Mouse (Mus musculus) frontal cortex, adult (tissue): ENCODE data around the gene Eif4g1.
A peak's percentile ranks its signal among the peaks of the same experiment; 100 is the strongest.
"Not testable (repeated sequence)": the region's sequence is repeated elsewhere in the genome, so short reads cannot be mapped to it uniquely, and the experiment has no call there.

ENCODE experiments used
- ATAC-seq: cut with Nextera tagmentation; 2 replicates; pipeline ENCODE4 v1.9.2; 2017; ENCODE audit warnings: mild to moderate bottlenecking, moderate library complexity, mixed read lengths; ENCODE audit not compliant: low TSS enrichment

Eif4g1 gene

DNA sequence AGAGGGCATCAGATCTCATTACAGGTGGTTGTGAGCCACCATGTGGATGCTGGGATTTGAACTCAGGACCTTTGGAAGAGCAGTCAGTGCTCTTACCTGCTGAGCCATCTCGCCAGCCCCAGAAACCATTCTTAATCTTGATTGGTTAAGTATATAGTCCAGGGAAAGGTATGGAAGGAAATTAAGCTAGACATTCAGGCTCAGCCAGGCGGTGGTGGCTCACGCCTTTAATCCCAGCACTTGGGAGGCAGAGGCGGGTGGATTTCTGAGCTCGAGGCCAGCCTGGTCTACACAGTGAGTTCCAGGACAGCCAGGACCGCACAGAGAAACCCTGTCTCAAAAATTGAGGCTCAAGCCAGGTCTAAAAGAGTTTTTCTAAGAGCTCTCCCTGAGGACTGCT, at the start of gene Eif4g1:
TSS of gene Eif4g1 (plus strand) at position 301 of the 400 bp plus-strand sequence.
- ATAC-seq: not testable (repeated sequence)

DNA sequence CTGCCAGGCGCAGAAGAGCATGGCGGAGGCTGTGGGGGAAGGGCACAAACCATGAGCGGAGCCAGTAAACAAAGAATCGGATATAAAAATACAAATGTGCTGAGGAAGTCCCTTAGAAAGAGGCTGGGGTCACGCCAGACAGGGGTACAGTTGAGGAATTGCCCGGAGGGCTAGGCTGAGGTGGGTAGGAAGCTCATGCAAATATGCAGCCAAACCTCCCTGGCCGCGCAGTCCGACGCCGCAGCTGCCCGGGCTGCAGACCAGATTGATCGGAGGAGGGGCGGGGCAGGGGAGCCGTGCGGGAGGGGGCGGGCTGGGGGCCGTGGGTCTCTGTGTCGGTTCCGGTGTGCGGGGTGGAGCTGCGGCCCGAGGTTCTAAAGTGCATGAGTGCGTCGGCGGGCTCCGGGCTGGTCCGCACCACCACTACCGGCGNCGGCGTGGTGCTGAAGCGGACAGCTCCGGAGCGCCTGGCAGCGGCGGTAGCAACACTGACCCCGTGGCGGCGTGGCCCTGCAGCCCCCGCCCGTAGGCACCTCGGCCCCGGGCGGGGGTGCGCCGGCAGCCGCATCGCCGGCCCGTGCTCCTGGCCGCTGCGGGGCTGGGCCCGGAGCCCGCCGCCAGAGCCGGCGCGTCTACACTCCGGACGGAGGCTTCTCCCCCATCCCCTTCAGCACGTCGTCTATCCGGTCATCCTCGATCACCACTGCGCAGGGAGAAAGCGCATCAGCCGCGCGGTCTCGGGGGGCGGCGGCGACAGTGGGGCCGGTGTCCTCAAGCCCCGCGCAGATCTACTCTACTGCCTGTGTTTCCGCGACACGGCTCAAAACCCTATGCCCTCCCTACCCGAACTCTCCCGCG, 48.3 kb upstream of the Eif4g1 start:
- ATAC-seq: peak; percentile 5; the same call in 1 of the 2 replicates

DNA sequence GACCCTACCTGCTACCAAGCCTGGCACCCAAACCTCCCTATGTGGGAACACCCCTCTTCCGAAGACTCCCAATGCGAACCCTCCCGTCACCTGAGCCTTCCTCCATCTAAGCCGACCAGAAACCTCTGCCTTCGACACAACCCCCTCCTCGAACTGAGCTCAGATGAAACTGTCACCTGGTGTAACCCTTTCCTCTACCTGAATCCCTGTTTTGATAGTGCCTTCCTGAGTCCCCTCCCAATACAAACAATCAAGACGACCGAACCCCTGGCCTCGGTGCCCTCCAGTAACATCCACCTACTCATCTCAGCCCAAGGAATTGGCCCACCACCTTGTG, 47.7 kb upstream of the Eif4g1 start:
- 0 out of 2 replicates have a peak, but pooled peaks have one; percentile 1 for ATAC-seq

DNA sequence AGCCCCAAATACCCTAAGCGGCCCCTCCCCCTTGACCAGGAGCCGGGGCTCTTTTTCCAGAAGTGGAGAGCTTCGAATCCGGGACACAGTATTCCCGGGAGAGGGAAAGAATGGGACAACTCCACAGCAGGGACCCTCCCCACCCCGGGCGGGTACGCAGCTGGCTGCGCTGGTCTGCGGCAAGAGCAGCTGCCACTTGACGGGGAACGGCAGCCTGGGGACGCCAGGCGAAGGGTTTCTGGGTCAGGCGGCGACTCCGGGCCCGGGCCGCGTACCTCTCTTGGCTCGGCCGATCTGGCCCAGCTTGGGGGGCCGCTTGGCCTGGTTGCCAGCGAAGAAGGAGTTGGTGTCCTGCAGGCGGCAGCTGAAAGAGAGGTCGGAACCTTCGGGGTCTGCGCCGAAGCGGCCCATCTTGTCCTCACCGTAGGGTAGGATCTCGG, 47.3 kb upstream of the Eif4g1 start:
- no peak; the same call in 1 of the 2 replicates for ATAC-seq

DNA sequence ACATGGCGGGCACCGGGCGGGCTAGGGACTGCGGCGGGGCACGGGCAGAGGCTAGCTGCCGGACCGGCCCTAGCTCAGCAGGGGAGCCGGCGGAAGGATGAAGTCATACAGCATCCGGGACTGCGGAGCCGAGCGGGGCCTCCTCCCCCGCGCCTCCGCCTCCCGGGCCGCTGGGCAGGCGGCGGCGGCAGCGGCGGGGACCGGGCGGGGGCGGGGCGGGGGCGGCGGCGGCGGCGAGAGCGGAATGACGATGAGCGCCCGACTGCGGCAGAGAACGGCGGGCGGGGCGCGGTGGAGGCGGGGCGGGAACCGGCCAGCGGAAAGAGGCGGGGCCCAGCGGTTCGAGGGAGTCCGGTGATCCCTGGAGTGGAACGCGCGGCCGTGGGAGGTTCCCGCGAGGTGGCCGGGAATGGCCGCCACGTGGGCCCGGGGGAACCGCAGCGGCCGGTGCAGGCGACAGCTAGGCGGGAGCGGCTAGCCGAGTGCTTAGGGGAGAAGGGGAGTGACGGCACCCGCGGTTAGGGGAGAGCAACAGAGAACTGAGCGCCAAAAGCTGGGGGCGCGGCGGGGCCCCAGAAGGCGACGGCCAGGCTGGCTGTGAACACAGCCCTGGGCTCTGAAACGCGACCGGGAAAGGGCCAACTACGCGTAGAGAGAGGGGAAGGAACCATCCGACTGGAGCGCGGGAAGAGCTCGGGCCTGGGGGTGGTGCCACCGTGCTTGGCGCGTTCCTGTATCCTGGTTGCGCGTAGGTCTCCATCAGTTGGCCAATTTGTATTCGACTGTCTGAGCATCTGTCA, 46.7 kb upstream of the Eif4g1 start, which contains the start of gene Camk2n2:
TSS of gene Camk2n2 (minus strand) at position 97 of the 800 bp plus-strand sequence.
- ATAC-seq: peak; percentile 35

DNA sequence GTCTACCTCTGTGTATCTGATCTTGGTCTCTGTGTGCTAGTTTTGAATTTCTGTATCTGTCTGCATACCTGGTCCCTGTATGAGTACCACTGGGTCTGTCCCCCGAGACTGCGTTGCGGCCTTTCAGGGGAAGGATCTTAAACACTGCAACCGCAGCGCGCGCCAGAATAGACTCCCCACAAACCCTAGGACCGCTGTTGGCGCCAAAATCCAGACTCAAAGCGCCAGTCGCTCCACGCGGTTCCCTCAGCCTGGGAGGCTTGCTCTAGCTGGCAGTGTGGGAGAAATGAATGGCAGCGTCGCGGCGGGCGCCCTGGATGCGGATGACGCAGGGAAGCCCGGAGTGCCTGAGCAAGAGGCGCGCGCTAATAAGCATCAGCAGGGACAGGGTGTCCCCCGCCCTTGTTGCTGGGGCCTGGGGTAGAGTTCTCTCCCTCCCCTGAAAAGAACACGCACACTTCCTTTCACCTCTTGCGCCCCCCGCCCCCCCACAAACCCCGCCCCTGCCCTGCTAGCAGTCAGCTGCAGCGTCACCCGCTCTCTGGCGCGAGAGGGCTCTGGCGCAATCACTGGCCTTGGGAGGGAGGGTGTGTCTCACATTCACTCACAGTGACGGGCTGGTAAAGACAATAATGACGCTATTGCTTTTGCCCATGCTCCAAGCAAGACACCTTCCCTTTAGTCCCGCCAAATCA, 46.0 kb upstream of the Eif4g1 start:
- ATAC-seq: peak; percentile 48

DNA sequence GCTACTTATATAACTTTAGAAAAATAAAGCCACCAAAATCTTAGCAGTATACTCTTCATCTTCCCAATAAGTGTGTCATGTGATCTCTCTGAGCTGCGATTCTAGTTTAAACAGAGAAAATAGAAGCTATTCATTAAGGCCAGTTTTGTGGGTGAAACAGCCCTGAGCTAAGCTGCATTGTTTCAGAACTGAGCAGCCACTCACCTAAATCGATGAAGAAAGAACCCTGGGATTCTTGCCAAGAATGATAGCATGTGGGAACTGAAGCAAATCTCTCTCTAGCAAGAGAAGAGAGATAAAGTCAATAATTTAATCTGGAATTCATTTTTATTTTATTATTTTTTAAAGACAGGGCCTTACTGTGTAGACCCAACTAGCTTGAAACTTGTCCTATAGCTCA, 44.9 kb upstream of the Eif4g1 start:
- ATAC-seq: no peak

DNA sequence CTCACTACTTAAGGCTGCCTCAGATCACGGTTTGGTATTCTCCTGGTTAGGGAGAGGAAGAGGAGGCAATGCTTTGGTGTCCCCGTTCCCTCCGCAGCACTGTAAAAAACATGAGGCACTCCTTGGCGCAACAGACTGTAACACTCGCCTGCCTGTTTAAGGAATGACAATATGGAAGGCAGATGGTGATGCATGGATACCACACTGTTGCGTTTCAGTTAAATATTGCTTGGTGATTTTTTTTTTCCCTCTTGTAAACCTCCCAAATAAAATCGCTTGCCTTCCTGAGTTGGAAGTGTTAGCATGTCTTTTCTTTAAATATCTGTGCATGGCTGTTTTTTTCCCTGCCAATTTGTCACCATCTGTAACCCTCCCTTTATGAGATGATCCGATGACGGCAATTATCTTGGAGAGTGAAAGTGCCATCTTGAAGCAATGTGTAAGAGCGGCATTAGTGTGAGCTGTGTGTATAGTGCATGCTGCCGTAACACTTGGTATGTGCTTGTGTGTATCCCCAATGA, 39.2 kb upstream of the Eif4g1 start:
- peak; percentile 91 for ATAC-seq

DNA sequence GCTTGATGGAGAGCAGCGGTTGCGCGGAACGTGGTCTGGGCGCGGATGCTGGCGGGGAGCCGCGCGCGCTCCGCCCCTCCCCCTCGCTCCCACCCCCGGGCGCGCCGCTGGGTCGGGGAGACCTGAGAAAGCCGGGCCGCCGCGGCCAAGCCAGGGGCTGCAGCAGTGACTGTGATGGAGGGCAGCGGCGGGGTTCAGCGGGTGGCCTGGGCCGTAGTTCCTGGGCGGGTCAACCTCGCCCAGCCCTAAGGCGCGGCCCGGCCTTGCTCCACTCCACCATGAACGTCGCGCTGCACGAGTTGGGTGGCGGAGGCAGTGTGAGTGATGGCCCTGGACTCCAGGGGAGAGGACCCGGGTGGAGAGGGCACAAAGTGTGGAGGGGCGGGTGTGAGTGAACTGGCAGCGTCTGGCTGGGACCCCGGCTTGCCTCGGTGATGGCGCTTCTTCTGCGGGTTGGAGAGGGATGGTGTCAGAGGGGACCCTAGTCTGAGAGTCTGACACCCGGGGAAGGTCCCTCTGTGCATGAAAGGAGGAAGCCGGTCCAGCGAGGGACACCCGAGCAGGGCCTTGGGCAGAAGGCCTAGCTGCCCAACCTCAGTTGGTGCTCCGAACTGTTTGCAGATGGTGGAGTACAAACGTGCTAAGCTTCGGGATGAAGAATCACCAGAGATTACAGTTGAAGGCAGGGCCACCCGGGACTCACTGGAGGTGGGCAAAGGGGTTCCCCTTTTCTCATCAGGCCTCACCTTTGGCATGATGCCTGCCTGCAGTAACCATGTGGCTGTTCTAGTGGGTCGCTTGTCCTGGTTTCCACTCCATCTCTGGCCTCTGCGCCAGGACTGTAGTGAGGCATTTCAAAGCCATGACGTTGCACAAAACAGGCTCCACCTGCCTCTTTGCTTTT, 38.1 kb upstream of the Eif4g1 start, which contains the start of gene Ece2:
TSS of gene Ece2 (plus strand) at position 98 of the 904 bp plus-strand sequence.
- ATAC-seq: no peak

DNA sequence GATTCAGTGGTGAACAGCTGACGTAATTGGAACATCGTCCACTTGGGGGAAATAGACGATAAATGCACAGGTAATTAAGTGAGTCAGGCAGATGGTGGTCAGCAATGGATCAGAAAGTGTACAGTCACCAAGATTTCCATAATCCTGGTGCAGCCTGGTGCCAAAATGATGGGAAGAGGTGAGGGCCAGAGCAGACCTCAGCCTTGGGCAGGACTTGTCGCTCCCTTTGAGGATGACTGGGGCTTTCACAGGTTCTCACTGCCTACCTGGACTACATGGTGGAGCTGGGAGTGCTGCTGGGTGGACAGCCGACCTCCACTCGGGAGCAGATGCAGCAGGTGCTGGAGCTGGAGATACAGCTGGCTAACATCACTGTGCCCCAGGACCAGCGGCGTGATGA, 30.7 kb upstream of the Eif4g1 start:
- no peak for ATAC-seq

DNA sequence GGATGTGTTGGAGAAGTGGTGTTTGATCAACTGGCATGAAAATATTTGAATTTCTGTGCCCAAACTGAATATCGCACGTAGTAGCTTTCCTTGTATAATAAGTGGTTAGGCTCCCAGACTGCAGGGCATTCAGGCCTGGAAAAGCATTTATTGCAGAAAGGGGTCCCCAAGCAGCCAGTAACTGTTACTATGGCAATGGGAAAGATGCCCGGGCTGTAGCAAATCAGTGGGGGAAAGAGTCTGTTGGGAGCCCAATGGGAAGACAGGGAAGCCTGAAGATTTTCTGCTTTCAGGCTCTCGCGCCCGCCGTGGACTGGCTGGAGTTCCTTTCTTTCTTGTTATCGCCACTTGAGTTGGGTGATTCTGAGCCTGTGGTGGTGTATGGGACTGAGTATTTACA, 29.7 kb upstream of the Eif4g1 start:
- peak; percentile 16; the same call in 1 of the 2 replicates for ATAC-seq

DNA sequence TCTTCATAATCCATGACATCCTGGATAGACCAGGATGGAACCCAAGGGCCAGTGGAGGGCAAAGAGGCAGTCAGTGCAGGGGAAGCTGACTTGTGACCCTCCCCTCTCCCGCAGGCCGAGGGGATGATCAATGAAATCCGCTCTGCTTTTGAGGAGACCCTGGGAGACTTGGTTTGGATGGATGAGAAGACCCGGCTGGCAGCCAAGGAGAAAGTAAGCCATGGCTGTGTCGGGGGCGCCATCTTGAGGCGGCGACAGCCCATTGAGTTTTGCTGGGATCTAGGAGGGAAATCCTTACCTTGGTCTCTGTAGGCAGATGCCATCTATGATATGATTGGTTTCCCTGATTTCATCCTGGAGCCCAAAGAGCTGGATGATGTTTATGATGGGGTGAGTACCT, 26.0 kb upstream of the Eif4g1 start:
- peak; percentile 84 for ATAC-seq

DNA sequence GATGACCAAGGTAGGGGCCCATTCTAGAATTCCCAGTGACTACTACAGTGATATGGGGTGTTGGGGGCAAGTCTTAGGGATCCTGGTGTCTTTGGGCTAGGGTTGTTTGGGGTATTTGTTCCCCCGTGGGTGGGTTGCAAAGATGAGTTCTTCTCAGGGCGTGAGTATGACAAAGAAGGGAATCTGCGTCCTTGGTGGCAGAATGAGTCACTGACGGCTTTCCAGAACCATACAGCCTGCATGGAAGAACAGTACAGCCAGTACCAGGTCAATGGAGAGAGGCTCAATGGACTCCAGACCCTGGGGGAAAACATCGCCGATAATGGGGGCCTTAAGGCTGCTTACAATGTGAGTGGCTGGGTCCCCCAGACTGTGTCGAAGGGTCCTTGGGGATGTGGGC, 24.2 kb upstream of the Eif4g1 start:
- ATAC-seq: no peak

DNA sequence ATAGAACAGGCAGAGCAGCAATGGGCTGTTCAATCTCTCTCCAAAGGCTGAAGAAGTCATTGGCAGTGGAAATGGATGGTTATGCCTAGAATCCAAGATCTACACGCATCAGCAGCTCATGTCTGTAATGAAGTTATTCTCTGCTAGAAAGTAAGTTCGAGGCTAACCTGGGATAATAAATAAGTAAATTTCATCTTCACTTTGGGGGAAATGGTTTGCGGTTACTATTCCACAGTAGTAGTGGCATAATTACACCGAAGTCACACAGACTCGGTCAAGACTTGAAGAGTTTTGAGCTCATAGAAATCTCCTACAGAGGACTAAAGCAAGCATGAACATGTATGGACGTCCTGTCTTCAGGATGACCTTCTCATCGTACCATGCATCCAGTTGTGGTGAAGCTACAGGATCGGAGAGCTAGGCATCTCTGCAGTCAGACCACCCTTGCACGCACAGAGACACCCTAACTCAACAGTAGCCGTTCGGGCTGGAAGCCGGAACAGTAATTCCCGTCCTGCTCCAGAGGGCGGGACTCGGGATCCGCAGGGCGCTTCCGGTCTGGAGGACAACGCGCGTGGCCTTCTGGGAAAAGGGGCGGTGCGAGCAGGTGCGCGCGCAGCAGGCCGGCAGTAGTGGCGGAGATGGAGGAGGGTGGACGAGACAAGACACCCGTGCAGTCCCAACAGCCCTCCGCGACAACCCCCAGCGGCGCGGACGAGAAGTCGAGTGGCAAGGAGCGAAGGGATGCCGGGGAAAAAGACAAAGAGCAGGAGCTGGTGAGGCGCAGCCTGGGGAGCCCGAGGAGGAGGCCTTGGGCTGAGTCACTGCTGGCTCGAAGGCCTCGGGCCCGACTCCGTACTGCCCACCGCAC, 16.8 kb upstream of the Eif4g1 start, which contains the start of gene Psmd2:
TSS of gene Psmd2 (plus strand) at position 577 of the 871 bp plus-strand sequence.
- ATAC-seq: peak; percentile 97

DNA sequence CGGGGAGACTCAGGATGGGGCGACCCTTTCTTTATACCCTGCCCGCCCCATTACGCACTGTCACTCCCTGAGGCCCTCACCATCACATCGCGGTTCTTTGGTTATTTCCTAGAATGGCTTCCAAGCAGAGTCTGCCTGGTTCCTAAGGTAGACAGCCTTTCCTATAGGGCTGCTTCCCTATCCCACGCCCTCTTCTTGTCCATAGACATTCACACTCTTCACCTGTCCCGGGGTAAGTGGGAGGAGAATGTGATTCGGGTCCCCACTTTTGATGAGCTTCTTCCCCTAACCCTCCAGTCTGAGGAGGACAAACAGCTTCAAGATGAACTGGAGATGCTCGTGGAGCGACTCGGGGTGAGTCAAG, 16.2 kb upstream of the Eif4g1 start:
- peak; percentile 33 for ATAC-seq

DNA sequence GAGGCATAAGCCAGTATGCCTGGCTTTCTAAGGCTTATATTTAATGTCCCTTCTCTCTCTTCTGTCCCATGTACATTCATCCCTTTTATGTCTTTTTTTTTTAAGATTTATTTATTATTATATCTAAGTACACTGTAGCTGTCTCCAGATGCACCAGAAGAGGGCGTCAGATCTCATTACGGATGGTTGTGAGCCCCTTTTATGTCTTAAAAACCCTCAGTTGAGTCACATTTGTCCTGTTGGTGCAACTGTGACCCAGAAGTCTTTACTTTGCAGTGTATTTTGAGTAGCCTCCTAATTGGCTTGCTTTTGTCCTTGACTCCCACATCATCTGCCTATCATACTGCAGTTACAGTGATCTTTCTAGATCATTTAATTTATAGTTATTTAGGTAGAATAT, 14.8 kb upstream of the Eif4g1 start:
- no peak for ATAC-seq

DNA sequence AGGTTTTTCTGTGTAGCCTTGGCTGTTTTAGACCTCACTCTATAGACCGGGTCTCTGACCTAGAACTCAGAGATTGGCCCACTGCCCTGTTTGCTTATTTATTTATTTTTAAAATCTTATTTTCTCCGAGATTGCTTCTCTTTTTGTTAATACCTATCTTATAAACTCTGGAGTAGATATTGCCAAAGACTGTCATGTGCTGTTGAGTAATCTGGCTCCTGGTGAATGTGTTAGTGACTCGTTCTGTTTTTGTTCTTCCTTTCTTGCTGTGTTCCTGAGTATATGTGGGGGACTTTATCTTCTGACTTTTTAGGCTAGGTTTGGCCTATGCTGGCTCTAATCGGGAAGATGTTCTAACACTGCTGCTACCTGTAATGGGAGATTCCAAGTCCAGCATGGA, 10.5 kb upstream of the Eif4g1 start:
- no peak for ATAC-seq

DNA sequence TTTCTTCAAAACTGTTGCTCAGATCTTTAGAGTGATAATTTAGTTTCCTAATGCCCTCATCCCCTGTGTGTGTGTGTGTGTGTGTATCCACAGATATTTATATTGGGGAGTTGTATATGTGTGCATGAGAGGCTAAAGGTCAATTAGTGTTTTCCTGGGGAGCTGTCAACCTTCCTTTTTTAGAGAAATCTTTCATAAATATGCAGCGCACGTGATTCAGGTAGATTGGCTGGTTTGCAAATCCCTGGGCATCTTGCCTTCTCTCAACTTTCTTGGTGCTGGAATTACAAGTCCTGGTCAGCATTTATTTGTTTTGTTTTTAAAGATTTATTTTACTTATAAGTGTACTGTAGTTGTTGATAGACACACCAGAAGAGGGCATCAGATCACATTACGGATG, 2.2 kb downstream of the Eif4g1 start:
- no peak for ATAC-seq

DNA sequence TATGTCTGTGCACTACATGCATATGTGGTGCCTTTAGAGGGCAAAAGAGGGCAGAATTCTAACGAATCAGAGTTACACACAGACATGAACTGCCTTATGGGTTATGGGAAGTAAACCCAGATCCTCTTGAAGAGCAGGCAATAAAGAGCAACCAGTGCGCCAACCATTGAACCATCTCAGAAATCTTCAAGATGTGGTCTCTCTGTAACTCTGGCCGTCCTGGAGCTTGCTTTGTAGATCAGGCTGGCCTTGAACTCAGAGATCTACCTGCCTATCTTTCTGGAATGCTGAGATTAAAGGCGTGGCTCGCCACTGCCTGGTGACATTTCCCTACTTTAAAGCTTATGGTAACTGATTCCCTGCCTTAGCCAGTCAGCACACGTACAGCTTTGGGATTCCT, 3.8 kb downstream of the Eif4g1 start:
- no peak for ATAC-seq

DNA sequence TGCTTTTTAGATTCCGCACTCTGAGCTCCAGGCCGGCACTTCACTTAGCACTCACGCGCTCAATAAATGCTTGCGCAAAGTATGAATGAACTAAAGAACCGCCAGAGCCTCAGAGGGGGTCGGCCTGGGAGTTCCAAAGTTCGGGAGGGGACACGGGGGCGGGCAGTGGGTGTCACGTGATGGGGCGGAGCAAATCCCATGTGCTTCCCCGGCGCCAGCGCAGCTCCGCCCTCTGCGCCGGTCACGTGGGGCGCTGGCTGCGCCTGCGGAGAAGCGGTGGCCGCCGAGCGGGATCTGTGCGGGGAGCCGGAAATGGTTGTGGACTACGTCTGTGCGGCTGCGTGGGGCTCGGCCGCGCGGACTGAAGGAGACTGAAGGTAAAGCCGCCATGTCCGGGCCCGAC, 4.4 kb downstream of the Eif4g1 start:
- ATAC-seq: peak; percentile 96
